Mouse (Mus musculus) layer of hippocampus, adult 11-12 months (tissue): ENCODE measurements around the gene Zan.
"Not testable (repeated sequence)": the region's sequence is repeated elsewhere in the genome, so short reads cannot be mapped to it uniquely, and the experiment has no call there.

Experiments
- DNase-seq: peaks from one replicate; pipeline ENCODE4 v3.0.0; 2022; ENCODE audit warnings: low spot score

Zan gene

GRCm38 (mm10) chr5:137501709-137502666, 25.1 kb upstream of the Zan start, which contains the start of gene Pop7:
Gene Pop7, minus strand, starts transcription at chr5:137502518.
- DNase-seq = peak; percentile 100

GRCm38 (mm10) chr5:137500186-137500585, 23.3 kb upstream of the Zan start:
- DNase-seq = no peak

- no peak for DNase-seq
These were observed 17.0 kb upstream of the Zan start for GRCm38 (mm10) chr5:137493831-137494230.

- peak; percentile 57 for DNase-seq
These were observed 14.7 kb upstream of the Zan start for GRCm38 (mm10) chr5:137491559-137491958.

GRCm38 (mm10) chr5:137487616-137488015, 10.8 kb upstream of the Zan start:
- no peak for DNase-seq

GRCm38 (mm10) chr5:137485851-137486155, 8.9 kb upstream of the Zan start:
- no peak for DNase-seq

- DNase-seq = no peak
These were observed 8.4 kb upstream of the Zan start for GRCm38 (mm10) chr5:137485071-137485850.

- no peak for DNase-seq
These were observed 5.0 kb upstream of the Zan start for GRCm38 (mm10) chr5:137481897-137482296.

GRCm38 (mm10) chr5:137481138-137481537, 4.3 kb upstream of the Zan start:
- peak; percentile 85 for DNase-seq

GRCm38 (mm10) chr5:137474351-137474750, 2.5 kb downstream of the Zan start:
- no peak for DNase-seq

GRCm38 (mm10) chr5:137472252-137472904, 4.5 kb downstream of the Zan start:
- DNase-seq = no peak

- DNase-seq = no peak
These were observed 9.9 kb downstream of the Zan start for GRCm38 (mm10) chr5:137466946-137467345.

GRCm38 (mm10) chr5:137465049-137465448, 11.8 kb downstream of the Zan start:
- no peak for DNase-seq

GRCm38 (mm10) chr5:137455866-137456591, 20.8 kb downstream of the Zan start:
- no peak for DNase-seq

GRCm38 (mm10) chr5:137455206-137455605, 21.7 kb downstream of the Zan start:
- no peak for DNase-seq

GRCm38 (mm10) chr5:137445536-137445935, 31.3 kb downstream of the Zan start:
- DNase-seq = no peak

- peak; percentile 4 for DNase-seq
These were observed 36.5 kb downstream of the Zan start for GRCm38 (mm10) chr5:137440216-137440855.

GRCm38 (mm10) chr5:137433889-137434288, 43.0 kb downstream of the Zan start:
- peak; percentile 26 for DNase-seq

- not testable (repeated sequence) for DNase-seq
These were observed 46.5 kb downstream of the Zan start for GRCm38 (mm10) chr5:137430402-137430801.

GRCm38 (mm10) chr5:137425648-137426047, 51.2 kb downstream of the Zan start:
- no peak for DNase-seq

- no peak for DNase-seq
These were observed 57.0 kb downstream of the Zan start for GRCm38 (mm10) chr5:137419841-137420240.
